Mouse (Mus musculus) heart, adult 18-20 months (tissue): ENCODE data around the gene Siae. TPM values are rescaled to one million over a fixed set of nuclear protein-coding genes. Genes with fewer than 3 reads are reported as not detected.

Experiments
- DNase-seq, 2 experiments: peaks; one replicate each; pipeline ENCODE4 v3.0.0; 2021 to 2022; ENCODE audit warnings: mixed read lengths in 1 of 2
- total RNA-seq, 2 experiments: library from RNA; stranded (reverse); gene quantifications; 2 replicates each; pipeline ENCODE4 v1.2.3; 2021

The Siae gene
- total RNA-seq, 2 experiments from 2014 or later = 8.3 to 9.1 TPM

DNA sequence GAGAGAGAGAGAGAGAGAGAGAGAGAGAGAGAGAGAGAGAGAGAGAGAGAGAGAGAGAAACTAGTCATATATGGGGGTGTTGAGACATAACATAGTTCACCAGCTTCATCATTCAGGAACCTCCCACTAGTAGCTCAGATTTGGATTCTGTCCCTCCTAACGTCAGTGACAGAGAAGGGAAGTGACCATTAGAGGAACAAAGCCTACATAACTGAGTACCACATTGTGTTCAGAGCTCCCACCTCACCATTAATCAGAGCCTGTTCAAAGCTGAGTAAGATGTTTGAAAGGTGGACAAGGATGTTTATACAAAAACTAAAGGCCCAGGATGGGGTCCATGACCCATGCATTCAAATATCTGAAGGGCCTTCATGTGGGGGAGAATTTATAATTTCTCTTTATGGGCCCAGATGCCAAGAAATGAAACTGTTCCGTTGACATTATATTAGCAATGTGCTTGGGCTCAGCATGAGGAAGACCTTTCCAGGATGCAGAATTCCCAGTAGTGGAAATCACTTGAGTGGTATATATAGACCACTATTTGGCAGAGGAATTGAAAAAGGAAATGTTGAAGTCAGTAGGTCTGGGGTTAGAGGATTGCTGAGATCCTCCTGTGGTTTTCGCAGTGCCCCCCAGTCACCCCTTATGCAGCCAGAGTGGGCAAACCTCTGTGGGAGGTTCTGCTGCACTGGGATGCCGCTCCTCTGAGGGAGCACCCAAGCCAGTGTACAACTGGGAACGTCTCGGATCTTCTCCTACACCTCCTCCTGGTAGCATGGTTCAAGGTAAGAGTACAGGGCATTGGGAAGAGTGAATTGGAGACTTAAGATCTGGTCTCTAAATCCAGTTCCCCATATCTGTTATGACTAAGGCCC, 14.6 kb upstream of the Siae start:
- no peak for DNase-seq

DNA sequence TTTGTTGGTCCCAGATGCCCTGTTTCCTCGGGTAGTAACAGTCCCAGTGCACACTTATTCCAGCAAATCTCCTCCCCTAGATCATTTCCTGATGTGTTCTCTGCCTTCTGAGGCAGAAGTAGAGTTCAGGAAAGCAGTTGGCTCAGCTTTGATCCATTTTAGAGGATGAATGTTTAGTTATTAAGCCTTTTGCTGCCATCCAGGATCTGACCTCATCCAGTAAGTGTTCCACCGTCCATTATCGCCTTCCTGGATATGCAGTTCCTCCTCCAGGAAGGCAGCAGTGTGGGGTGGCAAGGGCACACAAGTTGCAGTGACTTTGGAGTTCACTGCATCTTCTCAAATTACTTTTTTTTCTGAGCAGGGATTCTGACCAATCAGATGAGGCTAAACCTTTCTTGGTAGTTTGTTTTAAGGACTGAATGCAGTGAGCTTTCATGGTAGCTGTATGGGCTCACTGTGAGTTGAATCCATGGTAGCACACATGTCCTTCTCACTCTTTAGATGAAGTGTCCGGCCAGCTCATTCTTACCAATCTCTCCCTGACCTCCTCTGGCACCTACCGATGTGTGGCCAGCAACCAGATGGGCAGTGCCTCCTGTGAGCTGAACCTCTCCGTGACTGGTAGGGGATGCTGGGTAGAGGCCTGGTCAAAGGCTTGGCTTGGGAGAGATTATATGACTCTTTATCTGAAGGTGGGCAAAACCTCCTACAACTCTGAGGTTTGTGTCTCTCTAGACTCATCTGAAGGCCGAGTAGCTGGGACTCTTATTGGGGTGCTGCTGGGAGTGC, 13.5 kb upstream of the Siae start:
- no peak for DNase-seq

DNA sequence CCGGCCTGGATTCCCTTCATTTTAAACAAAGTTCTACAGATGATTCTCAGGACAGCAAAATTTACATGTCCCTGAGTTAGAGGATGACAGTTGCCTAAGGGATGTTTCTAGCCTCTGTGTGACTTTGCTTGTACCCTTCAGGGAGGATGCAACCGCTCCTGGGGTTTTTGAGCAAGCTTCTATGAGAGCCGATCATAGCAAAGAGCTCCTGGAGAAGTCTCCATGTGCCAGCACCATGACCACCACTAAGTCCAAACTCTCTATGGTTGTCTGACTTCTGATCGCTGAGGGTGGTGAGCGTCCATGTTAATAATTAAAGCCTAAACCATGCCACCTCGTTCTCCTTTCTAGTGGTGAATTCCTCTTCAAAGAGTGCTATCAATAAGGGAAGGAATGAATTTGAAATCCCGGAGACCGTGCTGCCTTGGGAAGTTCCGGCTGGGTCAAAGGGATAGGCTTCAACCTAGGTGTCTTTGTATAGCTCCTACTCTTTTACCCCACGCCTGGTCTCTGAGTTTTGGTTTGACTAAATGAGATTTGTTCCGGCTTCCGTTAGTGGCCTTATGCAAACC, 11.5 kb upstream of the Siae start:
- DNase-seq = no peak

DNA sequence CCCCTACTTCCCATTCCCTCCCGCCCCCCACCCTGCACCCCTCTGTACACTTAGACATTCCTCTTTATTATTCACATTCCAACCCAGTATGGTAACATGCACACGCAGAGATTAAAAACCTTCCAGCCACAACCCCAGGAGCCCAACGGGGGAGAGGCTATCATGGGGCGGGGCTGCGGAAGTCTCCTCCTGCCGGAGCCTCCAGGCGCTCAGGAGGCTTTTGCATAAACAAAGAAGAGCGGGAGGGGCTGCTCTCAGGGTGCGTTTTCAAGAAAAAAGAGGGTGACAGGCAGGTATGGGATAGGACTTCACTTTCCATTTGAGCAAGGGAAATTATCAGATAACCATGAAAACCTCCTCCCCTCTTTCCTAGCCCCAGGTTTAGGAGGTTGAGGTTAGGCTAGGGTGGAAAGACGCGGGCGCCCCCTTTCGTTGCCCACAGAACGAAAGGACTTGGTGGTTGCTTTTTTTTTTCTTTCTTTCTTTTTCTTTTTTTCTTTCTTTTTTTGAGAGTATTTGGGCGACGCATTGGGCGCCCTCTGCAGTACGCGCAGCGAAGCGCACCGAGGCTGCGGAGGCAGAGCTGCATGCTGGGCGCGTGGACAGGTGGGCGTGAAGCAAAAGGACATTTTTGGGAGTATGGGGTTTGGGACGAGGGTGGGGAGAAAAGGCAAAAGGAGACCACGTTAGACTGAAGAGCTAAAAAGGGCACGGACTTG, 10.9 kb upstream of the Siae start:
- peak; percentile 78 to 81 for DNase-seq

DNA sequence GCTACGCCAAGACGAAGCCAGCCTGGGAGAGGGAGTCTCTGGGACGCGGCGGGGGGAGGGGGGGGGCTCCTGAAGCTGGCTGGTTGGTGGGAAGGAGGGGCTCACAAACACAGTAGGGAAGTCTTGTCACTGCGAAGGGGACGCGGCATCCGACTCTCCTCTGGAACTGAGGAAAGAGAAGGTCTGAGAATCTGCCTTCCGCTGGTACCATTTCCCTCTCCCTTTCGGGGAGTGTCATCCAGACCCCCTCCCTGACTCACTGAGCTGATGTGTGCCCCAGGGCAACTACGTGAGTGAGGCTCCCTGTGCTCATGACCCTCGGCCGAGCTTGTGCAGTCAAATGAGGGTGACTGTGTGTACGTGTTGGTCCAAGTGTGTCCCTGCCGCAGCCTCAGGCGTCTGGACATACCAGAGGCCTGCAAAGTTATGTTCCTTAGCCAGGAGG, 10.3 kb upstream of the Siae start:
- peak in 1 of 2 experiments; percentile 34 for DNase-seq

DNA sequence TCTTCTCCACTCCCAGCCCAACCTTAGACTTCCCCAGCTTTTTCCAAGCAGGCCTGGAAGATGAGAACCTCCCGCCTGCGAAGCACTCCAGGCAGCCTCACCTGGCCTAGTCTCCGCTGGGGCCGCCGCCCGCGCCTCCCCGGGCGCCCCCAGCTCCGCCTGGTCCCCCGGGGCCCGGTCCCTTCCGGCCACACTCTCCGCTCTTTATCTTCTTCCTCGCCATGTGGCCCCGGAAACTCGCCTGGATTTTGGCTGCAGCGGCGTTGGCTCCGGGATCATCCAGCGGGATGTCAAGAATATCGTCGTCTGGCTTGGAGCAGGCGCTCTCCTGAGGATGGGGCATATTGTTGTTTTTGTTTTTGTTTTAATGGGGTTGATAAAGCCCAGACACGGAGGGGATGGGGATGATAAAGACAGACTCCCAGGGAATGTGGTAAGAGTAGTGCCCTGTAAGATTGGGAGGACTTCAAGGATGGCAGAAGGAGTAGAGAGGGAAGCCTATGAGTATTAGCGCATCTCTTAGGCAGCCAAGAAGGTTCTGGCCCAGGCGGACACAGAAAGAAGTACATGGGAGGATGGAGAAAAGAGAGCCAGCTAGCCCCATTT, 9.5 kb upstream of the Siae start:
- peak; percentile 37 to 45 for DNase-seq

GRCm38 (mm10) chr9:37546889-37547288, 8.6 kb upstream of the Siae start:
- no peak for DNase-seq

GRCm38 (mm10) chr9:37550435-37550834, 5.1 kb upstream of the Siae start:
- DNase-seq = no peak

DNA sequence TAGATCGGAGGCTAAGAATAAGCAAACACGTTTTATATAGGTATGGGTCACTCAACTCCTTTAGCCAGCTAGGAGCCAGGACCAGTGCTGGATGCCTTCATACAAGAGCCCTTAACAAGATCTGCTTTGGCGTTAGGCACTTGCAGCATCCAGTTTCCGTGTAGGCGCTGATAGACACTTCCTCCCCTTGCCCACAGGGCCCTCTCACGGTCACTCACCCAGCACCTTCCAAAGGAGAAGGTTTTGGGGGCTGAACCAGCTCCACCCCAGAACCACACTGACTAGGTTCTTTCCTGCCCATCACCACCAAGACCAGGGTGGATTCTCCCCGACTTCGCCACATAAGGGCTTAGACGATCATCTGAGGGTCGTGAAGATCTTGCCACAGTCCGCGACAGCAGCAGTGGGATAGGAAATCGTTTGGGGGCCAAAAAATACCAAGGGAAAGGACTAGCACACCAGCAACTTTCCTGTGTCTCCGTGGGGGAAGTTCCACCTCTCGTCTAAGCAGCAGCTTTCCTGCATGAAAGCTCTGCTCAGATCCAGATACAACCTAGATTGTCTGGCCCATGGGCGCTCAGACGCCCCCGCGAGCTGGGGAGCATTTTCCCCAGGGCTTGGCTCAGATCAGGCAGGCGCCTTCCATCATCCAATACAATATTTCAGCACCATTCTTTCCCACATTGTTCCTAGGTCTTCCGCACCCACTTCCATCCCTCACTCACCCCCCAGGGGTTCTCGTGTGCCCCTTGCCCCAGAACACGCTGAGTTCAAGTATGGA, 3.6 kb upstream of the Siae start:
- no peak for DNase-seq

GRCm38 (mm10) chr9:37552536-37553293, 2.8 kb upstream of the Siae start, which contains the start of gene Nrgn:
Nrgn (minus strand) TSS chr9:37552904.
- DNase-seq = peak; percentile 84 to 85

- no peak for DNase-seq
Observed at GRCm38 (mm10) chr9:37554279-37554678, 1.2 kb upstream of the Siae start.

DNA sequence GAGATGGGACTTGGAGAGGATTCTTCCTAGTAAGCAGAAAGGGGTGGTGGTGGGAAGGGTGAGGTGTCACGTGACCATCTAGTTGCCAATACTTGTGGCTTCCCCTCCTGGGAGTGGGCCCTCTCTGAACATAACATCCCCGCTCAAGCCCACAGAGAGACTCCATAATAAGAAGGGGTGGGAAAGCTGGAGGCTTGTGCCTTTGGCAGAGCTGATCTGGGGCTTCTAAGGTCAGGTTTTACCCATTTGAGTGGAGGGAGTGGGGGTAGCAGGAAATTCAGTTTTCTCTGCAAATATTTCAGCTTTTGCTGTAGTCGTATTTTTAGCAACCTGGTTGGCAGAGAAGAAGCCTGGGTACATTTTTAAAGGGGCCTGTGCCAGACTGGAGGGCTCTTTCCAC, 868 bp downstream of the Siae start:
- DNase-seq = no peak

GRCm38 (mm10) chr9:37560617-37561016, 5.1 kb downstream of the Siae start:
- no peak for DNase-seq

DNA sequence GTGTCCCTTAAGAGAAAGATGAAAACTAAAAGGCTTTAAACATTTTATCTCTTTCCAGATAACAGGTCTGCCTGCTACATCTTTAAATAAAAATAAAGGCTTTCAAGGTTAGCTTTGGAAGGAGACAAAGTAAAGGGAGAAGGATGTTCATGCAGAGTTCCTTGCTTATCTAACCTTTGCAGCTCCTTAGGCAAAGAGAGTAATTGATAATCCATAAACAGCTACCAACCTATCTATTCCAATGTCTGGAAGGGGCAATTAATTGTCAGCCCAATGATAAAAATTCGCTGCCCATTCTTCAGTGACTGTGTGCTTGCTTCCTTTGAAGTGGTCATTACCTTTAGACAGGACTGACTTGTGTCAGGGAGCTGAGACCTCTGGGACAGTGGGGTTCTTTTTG, 8.3 kb downstream of the Siae start:
- no peak for DNase-seq

- no peak for DNase-seq
Observed at GRCm38 (mm10) chr9:37567019-37567418, 11.5 kb downstream of the Siae start.

GRCm38 (mm10) chr9:37567454-37567853, 12.0 kb downstream of the Siae start:
- DNase-seq = no peak

GRCm38 (mm10) chr9:37567892-37568604, 12.6 kb downstream of the Siae start:
- peak; percentile 53 to 60 for DNase-seq

DNA sequence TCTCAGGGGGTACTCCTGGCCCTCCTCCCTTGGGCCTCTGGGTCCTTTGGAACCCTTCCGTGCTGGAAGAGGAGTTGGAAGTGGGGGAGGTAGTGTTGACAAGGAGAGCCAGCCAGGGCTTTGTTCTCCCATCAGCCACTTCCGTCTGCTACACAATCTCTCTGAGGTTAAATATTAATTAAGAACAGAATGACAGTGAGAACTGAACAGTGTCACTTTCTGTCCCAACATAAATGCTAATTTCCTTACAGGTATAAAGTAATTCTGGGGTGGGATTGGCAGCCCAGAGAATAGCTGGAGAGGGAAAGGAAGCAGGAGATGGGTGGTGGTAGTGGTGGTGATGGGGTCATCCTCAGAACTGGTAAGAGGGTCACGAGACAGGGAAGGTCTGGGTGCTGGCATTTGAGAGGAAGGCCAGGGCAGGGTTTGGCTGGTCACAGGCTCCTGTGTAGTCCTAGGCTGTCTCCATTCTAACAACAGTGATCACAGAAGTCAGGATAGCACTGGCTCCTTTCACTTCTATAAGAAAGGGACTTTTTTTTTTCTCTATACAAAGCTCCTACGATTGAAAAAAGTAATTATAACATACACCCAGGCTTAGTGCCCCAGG, 13.2 kb downstream of the Siae start:
- no peak for DNase-seq

DNA sequence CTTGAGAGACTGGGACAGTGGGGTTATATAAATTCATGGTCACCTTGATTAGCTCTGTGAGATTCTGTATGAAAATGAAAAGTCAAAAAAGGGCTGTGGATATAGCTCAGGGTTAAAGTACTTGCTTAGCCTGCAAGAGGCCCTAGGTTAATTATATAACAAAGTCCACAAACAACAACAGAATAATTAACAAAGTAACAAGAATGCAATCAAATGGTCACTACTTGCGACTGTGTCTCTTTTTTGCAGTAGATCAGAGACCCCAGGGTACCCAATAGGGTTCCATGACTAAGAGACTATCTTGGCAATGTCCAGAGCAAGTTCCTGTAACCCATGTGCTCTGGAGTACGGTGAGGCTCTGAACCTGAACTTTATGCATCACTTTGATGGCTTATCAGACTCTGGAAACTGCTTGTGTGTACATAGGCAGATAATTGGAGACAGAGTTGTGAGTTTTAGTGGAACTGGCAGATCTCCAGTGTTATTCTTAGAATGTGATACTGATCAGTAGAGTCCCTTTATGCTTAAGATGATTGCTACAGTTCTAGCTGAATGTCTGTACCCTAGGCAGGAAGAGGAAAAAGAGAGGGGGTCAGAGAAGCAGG, 13.8 kb downstream of the Siae start:
- no peak for DNase-seq
